Mouse (Mus musculus): ENCODE data around the gene Optn. TPM values are rescaled to one million over a fixed set of nuclear protein-coding genes. Genes with fewer than 3 reads are reported as not detected.
A peak's percentile ranks its signal among the peaks of the same experiment; 100 is the strongest.

Optn gene
- polyA plus RNA-seq, 1 experiment from 2014 or later: 41.0 TPM

- peaks cover 6% of the 10 kb centered on the region; the same call in 1 of the 2 replicates for H3K4me1 ChIP-seq (ENCODE audit: insufficient read depth)
- no peak for ATAC-seq
- no peaks in the 10 kb centered on the region for H3K9me3 ChIP-seq (ENCODE audit: low read length)
- H3K27me3 ChIP-seq (ENCODE audit: insufficient read depth, low read length): no peaks in the 10 kb centered on the region
- no peak for DNase-seq
- TF ChIP-seq EP300 (IDR thresholded peaks at IDR 0.05; ENCODE audit: low read depth): no peak
- no peak overlapping the region for H3K27ac ChIP-seq (ENCODE audit: low read depth)
- H3K36me3 ChIP-seq (replicated peaks; ENCODE audit: insufficient read depth, low read length): peaks cover 12% of the 10 kb centered on the region
- no peak overlapping the region for H3K4me2 ChIP-seq (ENCODE audit: low read depth, low read length)
- 89% methylated on average over 6 of the region's 6 CpGs for WGBS (ENCODE audit: insufficient replicate concordance)
- no peak overlapping the region for H3K4me3 ChIP-seq (ENCODE audit: low read depth, low read length)
- H3K9ac ChIP-seq (replicated peaks): no peak overlapping the region
Measured at GRCm38 (mm10) chr2:5015527-5015926, 48.3 kb downstream of the Optn start.

DNA sequence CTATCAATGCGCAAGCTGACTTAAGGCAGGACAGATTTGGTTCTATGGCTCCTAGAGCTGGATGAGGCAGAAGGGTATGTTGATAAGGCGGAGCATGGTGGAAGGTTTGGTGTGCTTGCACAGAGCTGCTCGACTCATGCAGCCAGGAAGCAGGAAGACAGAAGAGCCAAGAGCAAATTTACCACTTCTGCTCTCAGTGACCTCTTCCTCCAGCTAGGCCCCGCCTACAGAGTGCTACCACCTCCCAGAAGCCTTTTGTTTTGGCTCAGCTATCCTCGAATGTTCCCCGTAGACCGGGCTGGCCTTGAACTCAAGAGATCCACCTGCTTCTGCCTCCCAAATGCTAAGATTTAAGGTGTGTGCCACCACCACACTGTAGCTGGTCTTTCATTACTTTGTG is 49.2 kb downstream of the Optn start:
- Histone ChIP-seq H3K27ac (ENCODE audit: low read depth) (peak overlapping the region; percentile 23; the same call in 1 of the 2 replicates), H3K36me3 (replicated peaks; ENCODE audit: insufficient read depth, low read length) (peaks cover 8% of the 10 kb centered on the region; the same call in 1 of the 2 replicates), H3K27me3 (ENCODE audit: insufficient read depth, low read length) (no peaks in the 10 kb centered on the region), H3K4me2 (ENCODE audit: low read depth, low read length) (no peak overlapping the region), H3K9ac (replicated peaks) (no peak overlapping the region), H3K9me3 (ENCODE audit: low read length) (no peaks in the 10 kb centered on the region), H3K4me1 (ENCODE audit: insufficient read depth) (peaks cover 6% of the 10 kb centered on the region; the same call in 1 of the 2 replicates), H3K4me3 (ENCODE audit: low read depth, low read length) (no peak overlapping the region)
- TF ChIP-seq CTCF (IDR thresholded peaks at IDR 0.05; ENCODE audit: low read depth) (no peak), EP300 (IDR thresholded peaks at IDR 0.05; ENCODE audit: low read depth) (no peak)
- 66% methylated on average over 7 of the region's 7 CpGs for WGBS (ENCODE audit: insufficient replicate concordance)
- ATAC-seq (no peak), DNase-seq (no peak)

DNA sequence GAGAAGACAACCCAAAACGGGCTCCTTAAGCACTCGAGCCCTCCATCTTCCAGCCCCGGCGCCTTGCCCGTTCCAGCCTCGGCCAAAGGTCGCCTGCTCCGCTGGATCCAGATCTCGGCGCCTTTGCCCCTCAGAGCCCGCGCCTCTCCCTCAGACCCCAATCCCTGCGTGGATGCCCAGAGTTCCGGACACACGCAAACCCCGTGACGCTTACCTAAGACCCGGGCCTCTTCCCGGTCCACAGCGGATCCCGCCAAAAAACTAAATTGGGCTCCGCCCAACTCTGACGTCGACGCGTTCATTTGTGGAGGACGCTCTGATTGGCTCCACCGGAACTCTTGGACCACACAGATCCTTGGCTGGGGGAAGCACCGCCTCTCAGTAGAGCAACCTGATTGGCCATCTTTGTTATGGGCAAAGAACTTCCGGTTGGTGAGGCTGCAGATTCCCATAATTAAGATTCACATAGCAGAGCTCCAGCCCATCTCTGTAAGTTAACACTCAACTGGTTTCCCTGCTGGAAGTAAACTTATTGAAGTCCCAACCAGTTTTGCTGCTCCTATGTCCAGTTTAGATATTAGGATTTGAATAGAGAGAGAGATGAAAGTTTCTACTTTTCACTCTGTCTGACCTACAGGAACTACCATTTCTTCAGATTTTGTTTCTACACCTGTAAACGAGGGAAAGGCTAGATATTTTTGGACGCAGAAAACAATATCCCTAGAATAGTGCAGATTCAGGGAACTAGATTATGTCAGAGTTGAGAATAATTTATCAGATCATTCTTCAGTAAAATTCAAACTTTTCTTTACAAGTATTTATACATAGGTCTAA is 51.1 kb downstream of the Optn start, which contains the start of gene Mcm10:
Mcm10 (minus strand) TSS at position 301 of the 834 bp plus-strand sequence.
- H3K4me3 ChIP-seq (ENCODE audit: low read depth, low read length): peak within 1 kb of the TSS; percentile 92
- peaks cover 6% of the 10 kb centered on the region; the same call in 1 of the 2 replicates for H3K4me1 ChIP-seq (ENCODE audit: insufficient read depth)
- H3K27me3 ChIP-seq (ENCODE audit: insufficient read depth, low read length): no peaks in the 10 kb centered on the region
- DNase-seq (peak; percentile 95), ATAC-seq (peak; percentile 100)
- peak within 1 kb of the TSS; percentile 82 for H3K9ac ChIP-seq (replicated peaks)
- no peaks in the 10 kb centered on the region for H3K9me3 ChIP-seq (ENCODE audit: low read length)
- peak within 1 kb of the TSS; percentile 57 for H3K27ac ChIP-seq (ENCODE audit: low read depth)
- peak within 1 kb of the TSS; percentile 80 for H3K4me2 ChIP-seq (ENCODE audit: low read depth, low read length)
- 3% methylated on average over 32 of the region's 32 CpGs for WGBS (ENCODE audit: insufficient replicate concordance)
- TF ChIP-seq CTCF (IDR thresholded peaks at IDR 0.05; ENCODE audit: low read depth) (no peak), EP300 (IDR thresholded peaks at IDR 0.05; ENCODE audit: low read depth) (peak; percentile 53; the same call in 1 of the 2 replicates)
- peaks cover 14% of the 10 kb centered on the region for H3K36me3 ChIP-seq (replicated peaks; ENCODE audit: insufficient read depth, low read length)

DNA sequence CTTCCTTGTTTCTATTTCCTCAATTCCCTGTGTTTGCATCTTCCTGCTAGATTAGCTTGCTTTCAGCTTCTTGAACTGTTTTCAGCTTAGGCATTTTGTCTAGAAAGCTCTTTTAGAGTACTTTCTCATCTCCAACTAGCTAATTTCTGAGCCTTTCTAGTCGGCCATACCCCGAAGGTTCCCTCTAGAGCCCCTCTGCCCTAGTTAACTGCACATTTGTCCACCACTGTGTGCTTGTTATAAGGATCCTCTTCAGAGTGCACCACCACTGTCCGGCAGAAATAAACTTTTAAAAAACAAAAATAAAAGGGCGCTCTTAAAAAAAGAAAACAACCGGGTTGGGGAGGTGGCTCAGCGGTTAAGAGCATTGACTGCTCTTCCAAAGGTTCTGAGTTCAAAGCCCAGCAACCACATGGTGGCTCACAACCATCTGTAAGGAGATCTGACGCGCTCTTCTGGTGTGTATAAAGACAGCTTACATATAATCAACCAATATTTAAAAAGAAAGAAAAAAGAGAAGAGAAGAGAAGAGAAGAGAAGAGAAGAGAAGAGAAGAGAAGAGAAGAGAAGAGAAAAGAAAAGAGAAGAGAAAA is 51.9 kb downstream of the Optn start:
- 6% methylated on average over 8 of the region's 8 CpGs for WGBS (ENCODE audit: insufficient replicate concordance)

DNA sequence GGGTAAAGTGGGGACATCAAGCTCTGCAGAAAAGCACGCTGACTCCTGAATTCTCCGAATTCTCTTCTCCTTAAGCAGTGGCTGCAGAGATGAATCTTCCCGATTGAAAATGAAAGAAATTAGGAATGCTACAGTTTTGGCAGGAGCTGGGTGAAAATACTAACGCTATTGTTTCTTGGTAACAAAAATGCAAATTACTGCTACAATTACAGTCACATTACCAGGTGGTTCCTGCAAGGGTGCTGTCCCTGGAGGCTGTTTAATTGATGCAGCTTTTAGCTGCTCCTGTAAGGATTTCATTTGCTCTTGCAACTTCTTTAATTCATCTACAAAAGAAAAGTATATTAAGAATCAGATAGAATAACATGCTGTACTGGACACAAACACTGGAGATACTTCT is 56.7 kb downstream of the Optn start:
- H3K4me1 ChIP-seq (ENCODE audit: insufficient read depth): peaks cover 5% of the 10 kb centered on the region; the same call in 1 of the 2 replicates
- 93% methylated on average over 4 of the region's 4 CpGs for WGBS (ENCODE audit: insufficient replicate concordance)
- TF ChIP-seq CTCF (IDR thresholded peaks at IDR 0.05; ENCODE audit: low read depth): no peak
- TF ChIP-seq EP300 (IDR thresholded peaks at IDR 0.05; ENCODE audit: low read depth): no peak
- no peak for DNase-seq
- ATAC-seq: no peak
- no peak overlapping the region for H3K27ac ChIP-seq (ENCODE audit: low read depth)
- H3K9me3 ChIP-seq (ENCODE audit: low read length): no peaks in the 10 kb centered on the region
- no peak overlapping the region for H3K9ac ChIP-seq (replicated peaks)
- no peak overlapping the region for H3K4me2 ChIP-seq (ENCODE audit: low read depth, low read length)
- peaks cover 49% of the 10 kb centered on the region for H3K36me3 ChIP-seq (replicated peaks; ENCODE audit: insufficient read depth, low read length)
- no peaks in the 10 kb centered on the region for H3K27me3 ChIP-seq (ENCODE audit: insufficient read depth, low read length)
- H3K4me3 ChIP-seq (ENCODE audit: low read depth, low read length): no peak overlapping the region

More for the DNA sequence above, 51.9 kb downstream of the Optn start:
- Histone ChIP-seq H3K36me3 (replicated peaks; ENCODE audit: insufficient read depth, low read length) (peaks cover 19% of the 10 kb centered on the region), H3K4me3 (ENCODE audit: low read depth, low read length) (peak overlapping the region; percentile 92), H3K9ac (replicated peaks) (peak overlapping the region; percentile 82), H3K27ac (ENCODE audit: low read depth) (peak overlapping the region; percentile 57), H3K27me3 (ENCODE audit: insufficient read depth, low read length) (no peaks in the 10 kb centered on the region), H3K9me3 (ENCODE audit: low read length) (no peaks in the 10 kb centered on the region), H3K4me2 (ENCODE audit: low read depth, low read length) (peak overlapping the region; percentile 80), H3K4me1 (ENCODE audit: insufficient read depth) (peaks cover 6% of the 10 kb centered on the region; the same call in 1 of the 2 replicates)
- DNase-seq (no peak), ATAC-seq (peak; percentile 31; the same call in 1 of the 2 replicates)
- TF ChIP-seq EP300 (IDR thresholded peaks at IDR 0.05; ENCODE audit: low read depth) (no peak), CTCF (IDR thresholded peaks at IDR 0.05; ENCODE audit: low read depth) (no peak)

DNA sequence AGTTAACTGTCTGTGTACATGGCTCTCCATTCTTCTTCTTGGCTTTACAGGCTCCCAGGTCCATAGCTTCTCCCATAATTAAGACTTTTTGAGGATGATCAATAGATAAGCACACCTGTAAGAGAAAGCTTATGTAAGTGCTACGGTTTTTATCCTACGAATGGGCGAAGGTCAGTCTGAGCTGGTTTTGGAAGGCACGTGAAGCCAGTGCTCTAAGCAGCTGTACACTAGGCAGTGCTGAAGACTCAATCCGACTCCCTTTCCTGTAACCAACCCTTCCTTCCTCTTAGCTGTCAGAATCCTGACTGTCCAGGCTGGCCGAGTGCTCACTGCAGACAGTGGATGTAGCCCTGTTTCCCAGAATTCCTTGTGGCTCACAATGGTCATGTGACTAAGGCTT is 62.6 kb downstream of the Optn start:
- H3K4me2 ChIP-seq (ENCODE audit: low read depth, low read length): no peak overlapping the region
- ATAC-seq: no peak
- H3K4me1 ChIP-seq (ENCODE audit: insufficient read depth): peaks cover 6% of the 10 kb centered on the region; the same call in 1 of the 2 replicates
- H3K27ac ChIP-seq (ENCODE audit: low read depth): no peak overlapping the region
- H3K36me3 ChIP-seq (replicated peaks; ENCODE audit: insufficient read depth, low read length): peaks cover 56% of the 10 kb centered on the region
- TF ChIP-seq CTCF (IDR thresholded peaks at IDR 0.05; ENCODE audit: low read depth) (no peak), EP300 (IDR thresholded peaks at IDR 0.05; ENCODE audit: low read depth) (no peak)
- no peaks in the 10 kb centered on the region for H3K9me3 ChIP-seq (ENCODE audit: low read length)
- WGBS (ENCODE audit: insufficient replicate concordance): 88% methylated on average over 6 of the region's 6 CpGs
- DNase-seq: no peak
- no peak overlapping the region for H3K4me3 ChIP-seq (ENCODE audit: low read depth, low read length)
- no peaks in the 10 kb centered on the region for H3K27me3 ChIP-seq (ENCODE audit: insufficient read depth, low read length)
- no peak overlapping the region for H3K9ac ChIP-seq (replicated peaks)
